Mouse (Mus musculus): ENCODE results near the gene Mdm2.

- TF ChIP-seq CTCF (IDR thresholded peaks at IDR 0.05; ENCODE audit: borderline replicate concordance, control insufficient read depth, extremely low read depth, insufficient read depth, low read length, poor library complexity) = no peak
- no peak for TF ChIP-seq POLR2A (IDR thresholded peaks at IDR 0.05; ENCODE audit: control insufficient read depth, extremely low read depth, insufficient read depth, low read length, poor library complexity)
Observed at GRCm38 (mm10) chr10:117687577-117687976, 23.0 kb downstream of the Mdm2 start.

Data from thymus, adult 2 months (tissue).